Mouse (Mus musculus) neutrophil, adult 83 days (primary cell): Measurements from ENCODE around the gene Itgb1bp2. TPM values are rescaled to one million over a fixed set of nuclear protein-coding genes. Genes with fewer than 3 reads are reported as not detected.

Source experiments
- total RNA-seq, 2 experiments: library from RNA; stranded (reverse); gene quantifications; one replicate each; pipeline ENCODE4 v1.2.4; 2023

Itgb1bp2 gene
- 1 to 10 TPM in 1 of 2 experiments, under 1 TPM in 1; 0.79 to 1.1 TPM for total RNA-seq

DNA sequence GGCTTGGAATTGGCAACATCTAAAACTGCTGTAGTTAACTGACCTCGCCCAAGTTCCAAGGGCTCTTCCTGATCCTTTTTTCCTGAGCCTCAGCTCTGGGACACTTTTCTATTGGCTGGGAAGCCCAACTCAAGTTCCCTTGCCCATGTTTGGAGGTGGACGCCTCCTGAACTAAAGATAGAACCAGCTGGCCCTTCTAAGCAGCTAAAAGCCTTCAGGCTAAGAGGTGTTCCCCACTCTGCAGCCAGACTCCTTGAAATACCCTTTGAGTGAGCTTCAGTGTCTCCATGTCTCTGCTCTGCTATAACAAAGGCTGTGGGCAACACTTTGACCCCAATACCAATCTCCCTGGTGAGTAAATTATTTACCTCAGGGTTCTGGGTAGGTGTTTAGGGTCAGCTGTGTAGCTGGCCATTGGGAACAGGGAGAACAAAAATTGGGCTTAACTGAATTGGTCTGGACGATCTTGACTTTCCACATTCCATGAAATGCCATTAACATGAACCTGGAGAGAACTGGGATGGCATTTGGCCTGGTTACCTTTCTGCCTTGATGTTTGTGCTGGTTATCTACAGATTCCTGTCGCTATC, at the start of gene Itgb1bp2:
Itgb1bp2 (plus strand) TSS at position 203 of the 590 bp plus-strand sequence.

GRCm38 (mm10) chrX:101420700-101421095, 28.2 kb upstream of the Itgb1bp2 start, which contains the start of gene Zmym3:
Gene Zmym3, minus strand, starts transcription at chrX:101420849.

DNA sequence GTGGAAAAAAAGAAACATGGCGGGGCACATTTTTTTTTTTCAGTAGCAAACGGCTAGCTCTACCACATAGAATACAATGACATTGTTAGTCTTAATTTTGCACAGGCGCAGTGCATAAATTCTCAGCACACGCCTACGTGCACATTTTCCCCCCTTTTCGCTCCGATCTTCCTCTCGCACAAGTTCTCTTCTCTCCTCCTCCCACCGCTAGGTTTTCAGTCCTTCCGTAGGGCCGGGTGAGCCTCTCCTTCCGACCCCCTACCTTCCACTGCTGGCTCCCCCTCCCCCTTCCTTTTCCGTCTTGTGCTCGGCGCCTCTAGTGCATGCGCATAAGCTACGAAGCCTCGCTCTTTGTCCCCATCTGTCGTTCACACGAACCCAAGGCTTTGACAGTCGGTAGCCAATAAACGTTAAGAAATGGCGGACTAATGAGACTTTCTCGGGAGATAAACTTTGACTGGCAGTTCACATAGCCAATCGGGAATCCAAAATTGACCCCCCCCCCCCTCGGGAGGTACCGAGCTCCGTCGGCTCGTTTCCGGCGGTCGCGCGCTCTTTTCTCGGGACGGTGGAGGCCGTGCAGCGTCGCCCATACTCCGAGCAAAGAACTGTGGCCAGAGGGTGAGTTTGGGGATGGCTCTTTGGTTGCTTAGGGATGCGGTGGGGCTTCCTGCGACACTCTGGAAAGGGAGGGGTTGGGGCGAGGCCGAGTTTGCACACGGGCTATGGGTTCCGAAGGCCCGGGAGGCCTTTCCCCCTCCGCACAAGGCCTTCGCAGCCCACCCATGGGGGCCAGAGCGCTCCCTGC, 19.5 kb upstream of the Itgb1bp2 start, which contains the start of gene Nono:
Nono (plus strand) TSS at position 177 of the 808 bp plus-strand sequence.

Other genes with a start within 250 kb of the Itgb1bp2 start
- gene Snx12, start 226.5 kb upstream of the Itgb1bp2 start, total RNA-seq, result 10 to 100 TPM; 32.6 to 49.2 TPM
- gene Foxo4, start 194.6 kb upstream of the Itgb1bp2 start, total RNA-seq, result 10 to 100 TPM; 23.1 to 25.6 TPM
- 1 to 10 TPM; 1.3 to 3.4 TPM for gene Gm614, start 185.1 kb upstream of the Itgb1bp2 start, total RNA-seq
- 10 to 100 TPM; 31.6 to 32.8 TPM for gene Il2rg, start 180.8 kb upstream of the Itgb1bp2 start, total RNA-seq
- not detected for gene Gm20489, start 180.1 kb upstream of the Itgb1bp2 start, total RNA-seq
- gene Med12, start 175.1 kb upstream of the Itgb1bp2 start, total RNA-seq, result 10 to 100 TPM; 55.6 to 59.1 TPM
- gene Nlgn3, start 149.9 kb upstream of the Itgb1bp2 start, total RNA-seq, result under 1 TPM in 1 of 2 experiments, not detected in 1; 0.46 TPM
- not detected for gene Gjb1, start 72.7 kb upstream of the Itgb1bp2 start, total RNA-seq
- 10 to 100 TPM; 17.6 to 20.4 TPM for gene Zmym3, start 28.2 kb upstream of the Itgb1bp2 start, total RNA-seq
- gene Nono, start 19.8 kb upstream of the Itgb1bp2 start, total RNA-seq, result 100 to 1,000 TPM; 126 to 152 TPM
- gene Taf1, start 83.6 kb downstream of the Itgb1bp2 start, total RNA-seq, result 10 to 100 TPM; 24.2 to 29.4 TPM
- gene Ogt, start 191.0 kb downstream of the Itgb1bp2 start, total RNA-seq, result 100 to 1,000 TPM; 211 to 233 TPM